Mouse (Mus musculus) embryo, embryonic 11 days (tissue): ENCODE measurements around the gene Mast4.
A peak's percentile ranks its signal among the peaks of the same experiment; 100 is the strongest.
"Not testable (repeated sequence)": the region's sequence is repeated elsewhere in the genome, so short reads cannot be mapped to it uniquely, and the experiment has no call there.

ENCODE experiments used
- DNase-seq: peaks from one replicate; pipeline ENCODE4 v3.0.0-alpha.2; 2015

Gene Mast4

GRCm38 (mm10) chr13:102728951-102729350 is 605.3 kb downstream of the Mast4 start:
- not testable (repeated sequence) for DNase-seq

- no peak for DNase-seq
Observed at GRCm38 (mm10) chr13:102728035-102728434, 606.3 kb downstream of the Mast4 start.

GRCm38 (mm10) chr13:102726876-102727275 is 607.4 kb downstream of the Mast4 start:
- DNase-seq, result no peak

- DNase-seq, result no peak
Observed at GRCm38 (mm10) chr13:102725906-102726305, 608.4 kb downstream of the Mast4 start.

GRCm38 (mm10) chr13:102725416-102725815 is 608.9 kb downstream of the Mast4 start:
- DNase-seq, result no peak

- DNase-seq, result no peak
Observed at GRCm38 (mm10) chr13:102716973-102717372, 617.3 kb downstream of the Mast4 start.

GRCm38 (mm10) chr13:102700744-102701143 is 633.6 kb downstream of the Mast4 start:
- DNase-seq, result no peak

- no peak for DNase-seq
Observed at GRCm38 (mm10) chr13:102700176-102700575, 634.1 kb downstream of the Mast4 start.

GRCm38 (mm10) chr13:102698751-102699323 is 635.5 kb downstream of the Mast4 start:
- peak; percentile 41 for DNase-seq

- DNase-seq, result no peak
Observed at GRCm38 (mm10) chr13:102698335-102698734, 636.0 kb downstream of the Mast4 start.

GRCm38 (mm10) chr13:102695121-102695905 is 639.0 kb downstream of the Mast4 start:
- no peak for DNase-seq

GRCm38 (mm10) chr13:102694154-102694553 is 640.1 kb downstream of the Mast4 start:
- no peak for DNase-seq

GRCm38 (mm10) chr13:102693341-102693801 is 640.9 kb downstream of the Mast4 start, which contains the start of gene Cd180:
TSS of gene Cd180 (plus strand) at chr13:102693558.
- no peak for DNase-seq

GRCm38 (mm10) chr13:102691408-102692150 is 642.7 kb downstream of the Mast4 start:
- DNase-seq, result no peak

- DNase-seq, result no peak
Observed at GRCm38 (mm10) chr13:102690184-102690583, 644.1 kb downstream of the Mast4 start.

- DNase-seq, result no peak
Observed at GRCm38 (mm10) chr13:102689201-102690090, 644.9 kb downstream of the Mast4 start.

GRCm38 (mm10) chr13:102688121-102688520 is 646.2 kb downstream of the Mast4 start:
- no peak for DNase-seq

GRCm38 (mm10) chr13:102684890-102685289 is 649.4 kb downstream of the Mast4 start:
- no peak for DNase-seq
